Mouse (Mus musculus) adrenal gland (tissue): ENCODE data around the gene Bin2.

Experiments
- microRNA-seq, 2 experiments: library from miRNA; unstranded; fragments of <30 nt; microRNA quantifications; one replicate each; pipeline ENCODE4; 2019

The Bin2 gene

Small RNAs within 50 kb of the gene (microRNA-seq; reads per million reads assigned to microRNA genes)
- gene Mir6961, result 0 reads per million in 2 experiments
